Mouse (Mus musculus) liver, embryonic 16.5 days (tissue): ENCODE data around the gene Lat2. TPM values are rescaled to one million over a fixed set of nuclear protein-coding genes. Genes with fewer than 3 reads are reported as not detected.

Source experiments
- ATAC-seq: fragments of 200-750 bp; cut with Nextera tagmentation; 2 replicates; pipeline ENCODE4 v1.8.0; 2017; ENCODE audit warnings: low read depth, mild to moderate bottlenecking, moderate number of reproducible peaks, moderate library complexity
- H3K27ac ChIP-seq: fragments of 300-500 bp; sonication (generic); 2 replicates; pipeline ENCODE4 v1.5.1; 2014; ENCODE audit warnings: mild to moderate bottlenecking, low read length
- H3K27me3 ChIP-seq: fragments of 300-500 bp; sonication (generic); 2 replicates; pipeline ENCODE4 v1.6.1; 2014; ENCODE audit warnings: low read depth, low read length, mixed read lengths; ENCODE audit not compliant: control insufficient read depth, insufficient read depth
- H3K36me3 ChIP-seq: fragments of 300-500 bp; sonication (generic); 2 replicates; pipeline ENCODE4 v1.6.1; 2014; ENCODE audit warnings: mild to moderate bottlenecking; ENCODE audit not compliant: control insufficient read depth, insufficient read depth
- H3K4me1 ChIP-seq: fragments of 300-500 bp; sonication (generic); 2 replicates; pipeline ENCODE4 v1.6.1; 2014; ENCODE audit warnings: low read depth, low read length, mixed read lengths; ENCODE audit not compliant: control insufficient read depth
- H3K4me2 ChIP-seq: fragments of 300-500 bp; sonication (generic); 2 replicates; pipeline ENCODE4 v1.6.1; 2014; ENCODE audit warnings: low read depth, low read length, mixed read lengths
- H3K4me3 ChIP-seq: fragments of 300-500 bp; sonication (generic); 2 replicates; pipeline ENCODE4 v1.5.1; 2014; ENCODE audit warnings: low read depth, mild to moderate bottlenecking, low read length
- H3K9ac ChIP-seq: fragments of 300-500 bp; sonication (generic); 2 replicates; pipeline ENCODE4 v1.6.1; 2014; ENCODE audit warnings: low read depth, low read length
- H3K9me3 ChIP-seq: fragments of 300-500 bp; sonication (generic); replicated peaks from 2 replicates; pipeline ENCODE4 v1.6.1; 2016; ENCODE audit warnings: low read length; ENCODE audit not compliant: control insufficient read depth
- WGBS: fragments of 180-500 bp; shearing (Covaris S2); extraction: QIAGEN DNeasy Blood & Tissue Kit; methylation state at CpG from one replicate; pipeline ENCODE4 v1.1.7; 2014; ENCODE audit not compliant: insufficient replicate concordance; 5-methylcytosine and 5-hydroxymethylcytosine counted together
- polyA plus RNA-seq: library from polyadenylated mRNA; unstranded; fragments of >200 nt; fragmentation: Nextera tagmentation; extraction: Ambion mirVana; gene quantifications from 2 replicates; pipeline ENCODE4 v1.2.1, GENCODE M21; 2015

Gene Lat2
- polyA plus RNA-seq, 1 experiment from 2014 or later, result 1.7 TPM

DNA sequence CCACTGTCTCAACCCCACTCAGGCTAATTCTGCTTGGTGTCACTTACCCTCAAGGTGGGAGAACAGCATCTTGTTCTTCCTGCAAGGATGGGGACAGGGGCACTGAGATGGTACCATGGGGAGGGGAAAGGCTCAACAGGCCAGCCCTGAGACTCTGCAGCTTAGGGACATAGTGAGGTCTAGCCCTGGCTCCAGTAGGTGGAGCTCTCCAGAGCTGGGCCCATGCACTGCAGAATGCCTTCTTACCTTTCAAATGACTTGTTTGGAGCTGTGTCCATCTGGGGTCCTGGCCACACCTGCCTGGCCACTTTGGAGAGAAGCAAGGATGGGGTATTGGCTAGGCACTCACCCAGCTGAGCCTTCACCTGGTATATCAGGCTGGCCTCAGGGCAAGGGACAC is 8.5 kb downstream of the Lat2 start:
- Histone ChIP-seq H3K9me3 (no peaks in the 10 kb centered on the region), H3K4me1 (no peaks in the 10 kb centered on the region; the same call in 1 of the 2 replicates), H3K4me2 (no peak overlapping the region), H3K27ac (peak overlapping the region; percentile 46; the same call in 1 of the 2 replicates), H3K4me3 (no peak overlapping the region), H3K36me3 (no peaks in the 10 kb centered on the region), H3K27me3 (no peaks in the 10 kb centered on the region), H3K9ac (no peak overlapping the region)
- ATAC-seq, result no peak

DNA sequence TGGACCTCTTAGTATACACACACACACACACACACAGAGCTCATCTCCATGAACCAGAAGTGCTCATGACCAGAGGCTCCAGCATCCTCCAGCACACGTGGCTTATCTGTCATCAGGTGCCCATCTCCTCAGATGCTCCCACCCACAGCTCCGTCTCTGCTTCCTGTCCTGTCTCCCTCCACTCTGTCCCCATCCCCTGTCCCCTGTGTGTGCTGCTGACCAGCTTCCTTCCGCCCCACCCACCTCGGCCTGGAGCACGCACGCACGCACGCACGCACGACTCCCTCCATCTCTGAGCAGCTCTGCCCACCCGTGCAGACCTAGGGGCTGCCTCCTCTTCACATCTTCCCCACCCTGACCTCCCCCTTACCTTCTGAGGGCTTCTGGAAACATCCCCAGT is 10.4 kb downstream of the Lat2 start:
- H3K9ac ChIP-seq, result no peak overlapping the region
- H3K27me3 ChIP-seq, result no peaks in the 10 kb centered on the region
- ATAC-seq, result no peak
- no peaks in the 10 kb centered on the region; the same call in 1 of the 2 replicates for H3K4me1 ChIP-seq
- H3K9me3 ChIP-seq, result no peaks in the 10 kb centered on the region
- 64% methylated on average over 11 of the region's 11 CpGs for WGBS
- no peak overlapping the region for H3K27ac ChIP-seq
- H3K36me3 ChIP-seq, result no peaks in the 10 kb centered on the region
- no peak overlapping the region for H3K4me3 ChIP-seq
- H3K4me2 ChIP-seq, result no peak overlapping the region

DNA sequence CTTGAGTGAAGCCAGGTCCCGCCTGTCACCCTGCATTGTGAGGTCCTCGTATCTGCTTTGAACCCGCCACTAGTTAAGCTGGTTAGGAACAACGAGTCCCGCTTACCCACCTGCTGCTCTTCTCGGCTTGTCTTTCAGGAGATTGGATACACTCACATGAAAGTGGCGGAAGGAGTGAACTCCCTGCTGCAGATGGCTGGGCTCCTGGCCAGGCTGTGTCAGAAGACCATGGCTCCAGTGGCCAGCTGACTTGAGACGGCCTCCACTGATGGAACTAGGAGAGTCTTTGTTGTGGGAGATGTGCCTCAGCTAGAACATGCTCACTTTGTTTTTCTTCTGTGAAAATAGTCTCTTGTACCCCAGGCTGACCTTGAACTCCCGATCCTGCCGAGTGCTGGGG is 17.1 kb downstream of the Lat2 start:
- H3K27me3 ChIP-seq, result no peaks in the 10 kb centered on the region
- H3K4me1 ChIP-seq, result peaks cover 8% of the 10 kb centered on the region
- 81% methylated on average over 10 of the region's 10 CpGs for WGBS
- no peak overlapping the region for H3K4me2 ChIP-seq
- ATAC-seq, result no peak
- no peak overlapping the region for H3K27ac ChIP-seq
- no peak overlapping the region for H3K4me3 ChIP-seq
- no peaks in the 10 kb centered on the region for H3K9me3 ChIP-seq
- no peak overlapping the region for H3K9ac ChIP-seq
- H3K36me3 ChIP-seq, result peaks cover 29% of the 10 kb centered on the region

DNA sequence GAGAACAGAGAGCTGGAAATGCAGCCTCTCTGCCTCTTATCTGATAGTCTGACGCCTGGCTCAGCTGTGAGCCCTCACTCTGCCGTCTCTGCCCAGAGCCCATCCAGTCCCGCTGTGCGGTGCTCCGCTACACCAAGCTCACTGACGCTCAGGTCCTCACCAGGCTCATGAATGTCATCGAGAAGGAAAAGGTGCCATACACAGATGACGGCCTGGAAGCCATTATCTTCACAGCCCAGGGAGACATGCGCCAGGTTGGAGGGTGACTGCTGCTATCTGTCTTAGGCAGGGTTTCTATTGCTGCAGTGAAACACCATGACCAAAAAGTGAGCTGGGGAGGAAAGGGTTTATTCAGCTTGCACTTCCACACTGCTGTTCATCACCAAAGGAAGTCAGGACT is 21.7 kb downstream of the Lat2 start:
- ATAC-seq, result peak; percentile 86
- Histone ChIP-seq H3K27ac (peak overlapping the region; percentile 34), H3K27me3 (no peaks in the 10 kb centered on the region), H3K9ac (no peak overlapping the region), H3K9me3 (no peaks in the 10 kb centered on the region), H3K4me1 (peaks cover 20% of the 10 kb centered on the region), H3K4me2 (0 out of 2 replicates have a peak overlapping the region, but pooled peaks have one; percentile 21), H3K4me3 (no peak overlapping the region), H3K36me3 (peaks cover 29% of the 10 kb centered on the region)
- 35% methylated on average over 9 of the region's 9 CpGs for whole genome bisulfite sequencing

DNA sequence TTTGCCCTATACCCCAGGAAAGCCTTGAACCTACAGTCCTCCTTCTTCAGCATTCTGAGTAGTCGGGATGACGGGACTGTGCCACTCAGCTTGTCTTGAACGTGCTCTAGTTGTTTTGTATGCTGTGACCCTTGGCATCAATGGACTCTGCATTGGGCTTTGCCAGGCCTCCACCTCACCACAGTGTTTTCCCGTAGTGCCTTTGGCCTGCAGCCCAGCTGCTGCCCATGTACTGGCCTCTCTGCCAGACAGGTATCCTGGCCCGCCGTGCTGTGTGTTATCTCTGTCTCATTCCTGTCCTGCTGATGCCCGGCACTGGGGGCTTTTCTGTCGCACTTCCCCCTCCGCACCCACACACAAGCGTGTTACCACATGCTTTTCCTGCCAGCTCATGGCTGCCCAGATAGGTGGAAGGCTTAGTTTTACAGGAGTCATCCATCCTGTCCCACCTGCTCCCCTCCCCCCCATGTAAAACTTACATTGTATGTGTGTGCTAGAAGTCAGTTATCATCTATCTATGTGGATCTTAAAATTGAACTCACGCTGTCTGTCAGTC is 22.7 kb downstream of the Lat2 start:
- 65% methylated on average over 11 of the region's 11 CpGs for WGBS
- peaks cover 20% of the 10 kb centered on the region for H3K36me3 ChIP-seq

DNA sequence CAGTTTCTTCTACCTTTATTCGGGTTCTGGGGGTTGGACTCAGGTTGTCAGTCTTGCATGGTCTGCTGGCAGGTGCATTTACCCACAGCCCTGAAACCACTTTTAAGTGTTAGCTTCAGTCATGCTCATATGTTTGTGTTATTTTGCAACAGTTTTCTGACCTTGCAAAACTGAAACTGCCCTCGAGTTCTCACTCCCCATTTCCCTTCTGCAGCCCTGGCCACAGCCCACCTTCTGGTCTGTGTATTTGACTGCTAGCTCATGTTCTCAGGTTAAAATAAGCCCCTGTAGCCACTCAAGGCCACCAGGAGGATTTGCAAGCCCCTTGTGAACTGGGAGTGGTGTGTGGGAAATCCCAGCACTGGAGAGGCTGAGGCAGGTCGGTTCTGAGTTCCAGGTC is 24.9 kb downstream of the Lat2 start:
- Histone ChIP-seq H3K9ac (no peak overlapping the region), H3K9me3 (no peaks in the 10 kb centered on the region), H3K4me2 (no peak overlapping the region), H3K4me1 (peaks cover 20% of the 10 kb centered on the region), H3K27ac (0 out of 2 replicates have a peak overlapping the region, but pooled peaks have one; percentile 22), H3K27me3 (no peaks in the 10 kb centered on the region), H3K4me3 (no peak overlapping the region), H3K36me3 (peaks cover 11% of the 10 kb centered on the region)
- 65% methylated on average over 3 of the region's 3 CpGs for WGBS
- no peak for ATAC-seq

More for the DNA sequence above, 22.7 kb downstream of the Lat2 start:
- no peak for ATAC-seq
- Histone ChIP-seq H3K4me1 (peaks cover 20% of the 10 kb centered on the region), H3K27ac (no peak overlapping the region), H3K27me3 (no peaks in the 10 kb centered on the region), H3K4me3 (no peak overlapping the region), H3K9ac (no peak overlapping the region), H3K9me3 (no peaks in the 10 kb centered on the region), H3K4me2 (no peak overlapping the region)

DNA sequence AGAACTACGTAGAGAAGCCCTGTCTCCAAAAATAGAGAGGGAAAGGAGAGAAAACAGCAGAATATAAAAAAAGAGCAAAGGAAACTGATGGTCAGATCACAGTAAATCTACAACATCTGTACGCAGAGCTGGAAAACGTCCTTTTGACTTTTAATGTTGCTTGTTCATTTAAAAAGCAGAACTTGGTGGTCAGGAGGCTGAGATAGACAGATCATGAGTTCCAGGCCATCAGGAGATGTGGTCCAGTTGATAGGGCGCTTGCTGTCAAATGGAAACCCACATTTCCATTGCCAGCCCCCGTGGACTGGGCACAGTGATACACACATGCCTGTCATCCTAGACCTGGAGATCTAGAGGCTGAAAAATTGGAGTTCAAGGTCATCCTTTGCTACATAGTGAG is 30.0 kb downstream of the Lat2 start:
- H3K9me3 ChIP-seq, result no peaks in the 10 kb centered on the region
- H3K4me2 ChIP-seq, result no peak overlapping the region
- no peak overlapping the region for H3K4me3 ChIP-seq
- no peaks in the 10 kb centered on the region; the same call in 1 of the 2 replicates for H3K36me3 ChIP-seq
- H3K9ac ChIP-seq, result no peak overlapping the region
- no peak overlapping the region for H3K27ac ChIP-seq
- 45% methylated on average over 5 of the region's 5 CpGs for WGBS
- H3K4me1 ChIP-seq, result peaks cover 18% of the 10 kb centered on the region
- no peak for ATAC-seq
- no peaks in the 10 kb centered on the region for H3K27me3 ChIP-seq

DNA sequence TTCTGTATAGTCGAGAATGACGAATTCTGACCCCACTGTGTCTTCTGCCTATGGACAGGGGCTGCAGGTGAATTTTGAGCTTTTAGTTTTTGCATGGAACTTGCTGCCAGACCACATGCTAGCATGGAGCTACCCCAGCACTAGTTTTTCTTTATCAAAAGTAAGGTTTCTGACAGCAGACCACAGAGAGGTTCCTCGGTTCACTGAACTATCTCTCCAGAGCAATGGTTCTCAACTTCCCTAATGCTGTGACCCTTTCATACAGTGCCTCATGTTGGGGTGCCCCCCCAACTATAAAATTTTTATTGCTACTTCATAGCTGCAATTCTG is 31.0 kb downstream of the Lat2 start:
- H3K4me2 ChIP-seq, result peak overlapping the region; percentile 81
- H3K9ac ChIP-seq, result peak overlapping the region; percentile 93
- H3K27me3 ChIP-seq, result no peaks in the 10 kb centered on the region
- H3K4me3 ChIP-seq, result peak overlapping the region; percentile 95
- H3K36me3 ChIP-seq, result no peaks in the 10 kb centered on the region
- 22% methylated on average over 3 of the region's 3 CpGs for WGBS
- ATAC-seq, result no peak
- H3K9me3 ChIP-seq, result no peaks in the 10 kb centered on the region
- H3K27ac ChIP-seq, result 0 out of 2 replicates have a peak overlapping the region, but pooled peaks have one; percentile 2
- peaks cover 17% of the 10 kb centered on the region for H3K4me1 ChIP-seq

DNA sequence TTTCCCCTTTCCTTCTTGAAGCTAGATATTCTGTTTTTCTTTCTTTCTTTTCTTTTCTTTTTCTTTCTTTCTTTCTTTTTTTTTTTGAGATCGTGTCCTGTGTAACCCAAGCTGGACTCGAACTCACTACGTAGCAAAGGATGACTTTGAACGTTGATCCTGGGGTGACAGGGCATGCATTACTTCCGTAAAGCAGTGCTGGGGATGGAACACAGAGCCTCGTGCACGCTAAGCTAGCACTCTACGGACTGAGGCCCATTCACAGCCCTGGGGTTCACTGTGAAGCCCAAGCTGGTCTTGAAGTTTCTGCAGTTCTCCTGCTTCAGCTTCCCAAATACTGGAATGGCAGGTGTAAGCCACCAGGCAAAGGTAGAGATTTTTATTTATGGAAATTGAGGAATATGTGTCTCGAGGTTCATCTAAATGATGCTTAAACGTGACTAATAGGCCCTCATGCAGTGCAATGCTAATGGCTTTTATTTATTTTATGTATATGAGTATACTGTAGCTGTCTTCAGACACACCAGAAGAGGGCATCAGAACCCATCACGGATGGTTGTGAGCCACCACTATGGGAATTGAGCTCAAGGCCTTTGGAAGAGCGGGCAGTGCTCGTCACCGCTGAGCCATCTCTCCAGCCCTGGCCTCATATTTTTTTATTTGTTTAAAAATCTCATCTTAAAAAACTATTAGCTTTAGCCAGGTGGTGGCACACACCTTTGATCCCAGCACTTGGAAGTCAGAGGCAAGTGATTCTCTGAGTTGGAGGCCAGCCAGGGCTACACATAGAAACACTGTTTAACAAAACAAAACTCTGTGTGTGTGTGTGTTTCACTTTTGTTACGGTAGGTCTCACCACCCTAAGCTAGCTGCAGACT is 31.6 kb downstream of the Lat2 start:
- peak overlapping the region; percentile 95 for H3K4me3 ChIP-seq
- H3K4me1 ChIP-seq, result peaks cover 17% of the 10 kb centered on the region
- WGBS, result 16% methylated on average over 15 of the region's 15 CpGs
- no peaks in the 10 kb centered on the region for H3K36me3 ChIP-seq
- peak overlapping the region; percentile 72 for H3K27ac ChIP-seq
- H3K4me2 ChIP-seq, result peak overlapping the region; percentile 81
- no peaks in the 10 kb centered on the region for H3K9me3 ChIP-seq
- peak overlapping the region; percentile 93 for H3K9ac ChIP-seq
- no peaks in the 10 kb centered on the region for H3K27me3 ChIP-seq
- ATAC-seq, result no peak
